8 mouse cellular contexts compared by ENCODE assay signal in the genomic region with DNA sequence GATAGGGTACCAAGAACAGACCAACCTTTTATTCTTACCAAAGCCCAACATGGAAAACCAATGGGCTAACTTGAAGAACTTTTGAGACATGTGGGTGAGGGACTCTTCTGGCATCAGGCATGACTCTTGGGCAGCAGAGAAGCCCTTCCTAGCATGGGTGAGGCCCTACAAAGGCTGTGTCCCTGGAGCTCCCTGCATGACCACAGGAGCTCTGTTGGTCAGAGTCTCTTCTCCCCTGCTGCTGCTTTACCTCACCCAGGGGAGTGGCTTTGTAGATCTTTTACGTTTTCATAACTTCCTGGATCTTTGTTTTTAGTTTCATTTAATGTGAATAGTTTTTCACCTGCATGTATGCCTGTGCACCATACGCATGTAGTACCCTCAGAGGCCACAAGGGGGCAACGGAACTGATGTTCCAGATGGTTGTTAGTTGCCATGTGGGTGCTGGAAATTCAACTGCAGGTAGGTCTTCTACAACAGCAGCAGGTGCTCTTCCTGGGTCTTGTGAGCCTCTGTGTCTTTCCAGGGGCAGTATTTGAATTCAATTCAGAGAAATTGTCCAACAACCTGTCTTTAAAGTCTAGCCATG.
A peak's percentile ranks its signal among the peaks of the same experiment; 100 is the strongest.
DNase-seq lines count a peak whose midpoint lies in the region; ATAC-seq and TF ChIP-seq lines count a peak whose summit lies in the region.

No protein-coding gene starts in this region.

- H3K27me3 ChIP-seq in midbrain, postnatal 0 days (ENCODE audit: insufficient read depth, low read length): no peaks in the 10 kb centered on the region

- 70% methylated on average over 3 of the region's 3 CpGs for WGBS in midbrain, postnatal 0 days

- no peaks in the 10 kb centered on the region for H3K4me1 ChIP-seq in midbrain, postnatal 0 days (ENCODE audit: insufficient read depth, low read length)

- H3K4me2 ChIP-seq in midbrain, postnatal 0 days (ENCODE audit: low read depth, low read length, poor library complexity, severe bottlenecking): no peak overlapping the region

- TF ChIP-seq CTCF in midbrain, postnatal 0 days (IDR thresholded peaks at IDR 0.05): peak; percentile 78

- no peak overlapping the region for H3K4me3 ChIP-seq in midbrain, postnatal 0 days (ENCODE audit: low read depth, low read length)

- H3K36me3 ChIP-seq in midbrain, postnatal 0 days (ENCODE audit: insufficient read depth, low read length): peaks cover 69% of the 10 kb centered on the region

- ATAC-seq in common myeloid progenitor, adult 5-6 weeks (replicated peaks; ENCODE audit: low read depth, poor library complexity, severe bottlenecking): 0 out of 2 replicates have a peak, but pooled peaks have one; percentile 60
- ATAC-seq in midbrain, postnatal 0 days (ENCODE audit: low FRiP score): no peak

- H3K27ac ChIP-seq in midbrain, postnatal 0 days (ENCODE audit: low read depth, low read length): no peak overlapping the region

- peak; percentile 68 to 75 for DNase-seq in cerebellum, postnatal 10 days
- no peak for DNase-seq in cerebellum, adult 8-10 months
- peak; percentile 42 for DNase-seq in ovary, postnatal 36 days (ENCODE audit: low spot score)
- no peak for DNase-seq in ovary, postnatal 10 days (ENCODE audit: low spot score)
- DNase-seq in kidney, postnatal 10 days: peak; percentile 81
- peak; percentile 27 for DNase-seq in midbrain, postnatal 0 days (ENCODE audit: low spot score)
- DNase-seq in thymus, postnatal 10 days (ENCODE audit: low spot score in 2 of 2): peak; percentile 16 to 73

- no peaks in the 10 kb centered on the region for H3K9me3 ChIP-seq in midbrain, postnatal 0 days (ENCODE audit: low read length)

- no peak overlapping the region for H3K9ac ChIP-seq in midbrain, postnatal 0 days (replicated peaks; ENCODE audit: low read length, poor library complexity, severe bottlenecking)

Comparison
In these comparisons a context has a peak if more than half of its experiments do, and no peak if none do; other contexts are left out.
1. DNase-seq: peak in cerebellum, postnatal 10 days (2 of 2), ovary, postnatal 36 days (single experiment), kidney, postnatal 10 days (single experiment), midbrain, postnatal 0 days (single experiment) and thymus, postnatal 10 days (2 of 2); none in cerebellum, adult 8-10 months (single experiment) and ovary, postnatal 10 days (single experiment).